Mouse (Mus musculus) megakaryocyte-erythroid progenitor cell, adult 5-6 weeks (primary cell): ENCODE measurements around the gene Inf2. TPM values are rescaled to one million over a fixed set of nuclear protein-coding genes. Genes with fewer than 3 reads are reported as not detected.

ENCODE experiments used
- ATAC-seq: replicated peaks from 2 replicates; pipeline ENCODE4 v1.8.0; 2016; ENCODE audit warnings: mild to moderate bottlenecking, inconsistent platforms; ENCODE audit not compliant: severe bottlenecking, poor library complexity, low FRiP score, low TSS enrichment
- total RNA-seq, 2 experiments: library from RNA; stranded (forward) in 1 of 2; stranded (reverse) in 1 of 2; fragments of 200-1000, 215-1000 nt in 1 of 2; fragments of >200 nt in 1 of 2; fragmentation: Nextera tagmentation in 1 of 2; gene quantifications; 2 replicates each; pipeline ENCODE4 v1.2.3; 2014 to 2017

The Inf2 gene
- total RNA-seq, 2 experiments from 2014 or later, result 2.4 to 11.3 TPM

- ATAC-seq, result peak; percentile 88
Measured at GRCm38 (mm10) chr12:112644180-112644854, 55.7 kb downstream of the Inf2 start, which contains the start of gene Siva1. Gene Siva1 (plus strand): TSS chr12:112644679.

GRCm38 (mm10) chr12:112644855-112645506 lies 56.4 kb downstream of the Inf2 start:
- peak; percentile 42 for ATAC-seq

GRCm38 (mm10) chr12:112646139-112646538 lies 57.6 kb downstream of the Inf2 start:
- no peak for ATAC-seq

- ATAC-seq, result no peak
Measured at GRCm38 (mm10) chr12:112648081-112648480, 59.5 kb downstream of the Inf2 start.

GRCm38 (mm10) chr12:112651778-112652439 lies 63.3 kb downstream of the Inf2 start:
- no peak for ATAC-seq

GRCm38 (mm10) chr12:112653157-112653824 lies 64.7 kb downstream of the Inf2 start:
- ATAC-seq, result peak; percentile 82

GRCm38 (mm10) chr12:112654076-112654475 lies 65.5 kb downstream of the Inf2 start:
- no peak for ATAC-seq

GRCm38 (mm10) chr12:112658619-112659018 lies 70.0 kb downstream of the Inf2 start:
- ATAC-seq, result no peak

- ATAC-seq, result peak; percentile 35; the same call in 1 of the 2 replicates
Measured at GRCm38 (mm10) chr12:112659109-112659508, 70.5 kb downstream of the Inf2 start.

GRCm38 (mm10) chr12:112660576-112661326 lies 72.2 kb downstream of the Inf2 start:
- ATAC-seq, result no peak

GRCm38 (mm10) chr12:112661327-112661605 lies 72.7 kb downstream of the Inf2 start:
- no peak for ATAC-seq

GRCm38 (mm10) chr12:112661851-112662250 lies 73.3 kb downstream of the Inf2 start:
- ATAC-seq, result no peak

GRCm38 (mm10) chr12:112663303-112663702 lies 74.7 kb downstream of the Inf2 start:
- no peak for ATAC-seq

- no peak for ATAC-seq
Measured at GRCm38 (mm10) chr12:112663716-112664115, 75.1 kb downstream of the Inf2 start.

GRCm38 (mm10) chr12:112664124-112664523 lies 75.5 kb downstream of the Inf2 start:
- ATAC-seq, result no peak

GRCm38 (mm10) chr12:112664656-112665055 lies 76.1 kb downstream of the Inf2 start:
- no peak for ATAC-seq
